Mouse (Mus musculus) forebrain, embryonic 14.5 days (tissue): ENCODE results near the gene Wwtr1. TPM values are rescaled to one million over a fixed set of nuclear protein-coding genes. Genes with fewer than 3 reads are reported as not detected.

Experiments used
- ATAC-seq: fragments of 200-750 bp; cut with Nextera tagmentation; 2 replicates; pipeline ENCODE4 v1.8.0; 2017; ENCODE audit warnings: mild to moderate bottlenecking, moderate library complexity
- DNase-seq: peaks from one replicate; pipeline ENCODE4 v3.0.0-alpha.2; 2015; ENCODE audit warnings: low spot score
- H3K27ac ChIP-seq: fragments of 300-500 bp; sonication (generic); 2 replicates; pipeline ENCODE4 v1.5.1; 2014; ENCODE audit warnings: low read depth, mild to moderate bottlenecking, control low read depth, low read length, moderate library complexity
- H3K27me3 ChIP-seq: fragments of 300-500 bp; sonication (generic); replicated peaks from 2 replicates; pipeline ENCODE4 v1.6.1; 2014; ENCODE audit warnings: low read length, control low read depth, mixed read lengths; ENCODE audit not compliant: control insufficient read depth, insufficient read depth
- H3K36me3 ChIP-seq: fragments of 300-500 bp; sonication (generic); 2 replicates; pipeline ENCODE4 v1.6.1; 2014; ENCODE audit warnings: low read length, control low read depth; ENCODE audit not compliant: control insufficient read depth, insufficient read depth
- H3K4me1 ChIP-seq: fragments of 300-500 bp; sonication (generic); 2 replicates; pipeline ENCODE4 v1.6.1; 2014; ENCODE audit warnings: antibody characterized with exemption, low read length, control low read depth; ENCODE audit not compliant: control insufficient read depth, insufficient read depth
- H3K4me2 ChIP-seq: fragments of 300-500 bp; sonication (generic); 2 replicates; pipeline ENCODE4 v1.6.1; 2014; ENCODE audit warnings: mild to moderate bottlenecking, control low read depth, low read length
- H3K4me3 ChIP-seq: fragments of 300-500 bp; sonication (generic); 2 replicates; pipeline ENCODE4 v1.5.1; 2014; ENCODE audit warnings: low read depth, low read length, control low read depth
- H3K9ac ChIP-seq: fragments of 300-500 bp; sonication (generic); 2 replicates; pipeline ENCODE4 v1.6.1; 2014; ENCODE audit warnings: mild to moderate bottlenecking, low read length, control low read depth, moderate library complexity
- H3K9me3 ChIP-seq: fragments of 300-500 bp; sonication (generic); replicated peaks from 2 replicates; pipeline ENCODE4 v1.6.1; 2016; ENCODE audit warnings: low read length, control low read depth, mixed read lengths; ENCODE audit not compliant: control insufficient read depth
- WGBS: fragments of 180-500 bp; shearing (Covaris S2); extraction: QIAGEN DNeasy Blood & Tissue Kit; methylation state at CpG from one replicate; pipeline ENCODE4 v1.1.7; 2014; 5-methylcytosine and 5-hydroxymethylcytosine counted together
- polyA plus RNA-seq: library from polyadenylated mRNA; unstranded; fragments of >200 nt; fragmentation: Nextera tagmentation; extraction: Ambion mirVana; gene quantifications from 2 replicates; pipeline ENCODE4 v1.2.1, GENCODE M21; 2014

Gene Wwtr1
- polyA plus RNA-seq, 1 experiment from 2014 or later: 12.8 TPM

- Histone ChIP-seq H3K9me3 (no peaks in the 10 kb centered on the region), H3K4me3 (no peak overlapping the region), H3K4me1 (no peaks in the 10 kb centered on the region), H3K4me2 (no peak overlapping the region), H3K36me3 (no peaks in the 10 kb centered on the region), H3K9ac (no peak overlapping the region), H3K27me3 (no peaks in the 10 kb centered on the region), H3K27ac (no peak overlapping the region)
- ATAC-seq (no peak), DNase-seq (no peak)
- 78% methylated on average over 8 of the region's 8 CpGs for WGBS
These were observed 88.1 kb downstream of the Wwtr1 start for GRCm38 (mm10) chr3:57487455-57488153.

- Histone ChIP-seq H3K27me3 (no peaks in the 10 kb centered on the region), H3K4me1 (no peaks in the 10 kb centered on the region), H3K9me3 (no peaks in the 10 kb centered on the region), H3K27ac (no peak overlapping the region), H3K36me3 (no peaks in the 10 kb centered on the region), H3K9ac (no peak overlapping the region), H3K4me2 (no peak overlapping the region), H3K4me3 (no peak overlapping the region)
- DNase-seq (no peak), ATAC-seq (no peak)
- WGBS: 88% methylated on average over 4 of the region's 4 CpGs
These were observed 89.6 kb downstream of the Wwtr1 start for GRCm38 (mm10) chr3:57486068-57486467.

GRCm38 (mm10) chr3:57481981-57482380 lies 93.7 kb downstream of the Wwtr1 start:
- Histone ChIP-seq H3K27me3 (no peaks in the 10 kb centered on the region), H3K27ac (no peak overlapping the region), H3K9ac (no peak overlapping the region), H3K4me2 (no peak overlapping the region), H3K4me1 (no peaks in the 10 kb centered on the region), H3K4me3 (no peak overlapping the region), H3K36me3 (no peaks in the 10 kb centered on the region), H3K9me3 (no peaks in the 10 kb centered on the region)
- ATAC-seq (no peak), DNase-seq (no peak)
- WGBS: 88% methylated on average over 5 of the region's 5 CpGs

- Histone ChIP-seq H3K27ac (no peak overlapping the region), H3K27me3 (no peaks in the 10 kb centered on the region), H3K4me2 (no peak overlapping the region), H3K9me3 (no peaks in the 10 kb centered on the region), H3K9ac (no peak overlapping the region), H3K4me3 (no peak overlapping the region), H3K36me3 (no peaks in the 10 kb centered on the region), H3K4me1 (no peaks in the 10 kb centered on the region)
- no peak for ATAC-seq
- DNase-seq: no peak
- WGBS: 86% methylated on average over 4 of the region's 4 CpGs
These were observed 95.1 kb downstream of the Wwtr1 start for GRCm38 (mm10) chr3:57480640-57481039.

DNA sequence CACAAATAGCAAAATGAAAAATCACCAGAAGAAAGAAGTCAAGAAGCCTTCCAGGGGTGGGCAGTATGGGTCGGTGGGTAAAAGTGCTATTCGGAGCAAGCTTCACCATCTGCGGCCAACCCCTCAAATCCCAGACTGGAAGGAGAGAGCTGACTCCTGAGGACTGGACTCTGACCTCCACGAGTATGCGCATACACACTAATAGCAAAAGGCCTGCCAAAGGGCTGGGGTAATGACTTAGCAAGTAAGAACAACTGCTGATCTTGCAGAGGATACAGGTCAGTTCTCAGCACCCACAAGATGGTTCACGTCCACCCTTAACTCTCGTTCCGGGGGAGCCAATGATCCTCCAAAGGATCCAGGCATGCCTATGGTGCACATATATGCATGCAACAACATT lies 101.3 kb downstream of the Wwtr1 start:
- Histone ChIP-seq H3K4me3 (no peak overlapping the region), H3K9me3 (no peaks in the 10 kb centered on the region), H3K4me1 (peaks cover 19% of the 10 kb centered on the region), H3K27me3 (no peaks in the 10 kb centered on the region), H3K9ac (no peak overlapping the region), H3K4me2 (no peak overlapping the region), H3K27ac (no peak overlapping the region), H3K36me3 (no peaks in the 10 kb centered on the region)
- DNase-seq: no peak
- WGBS: 94% methylated on average over 8 of the region's 8 CpGs
- no peak for ATAC-seq

- Histone ChIP-seq H3K4me2 (no peak overlapping the region), H3K36me3 (no peaks in the 10 kb centered on the region), H3K4me1 (peaks cover 19% of the 10 kb centered on the region), H3K4me3 (no peak overlapping the region), H3K27me3 (no peaks in the 10 kb centered on the region), H3K27ac (peak overlapping the region; percentile 58; the same call in 1 of the 2 replicates), H3K9me3 (no peaks in the 10 kb centered on the region), H3K9ac (no peak overlapping the region)
- ATAC-seq (peak; percentile 64), DNase-seq (peak; percentile 78)
- 19% methylated on average over 4 of the region's 4 CpGs for WGBS
These were observed 103.3 kb downstream of the Wwtr1 start for GRCm38 (mm10) chr3:57472407-57472806.

DNA sequence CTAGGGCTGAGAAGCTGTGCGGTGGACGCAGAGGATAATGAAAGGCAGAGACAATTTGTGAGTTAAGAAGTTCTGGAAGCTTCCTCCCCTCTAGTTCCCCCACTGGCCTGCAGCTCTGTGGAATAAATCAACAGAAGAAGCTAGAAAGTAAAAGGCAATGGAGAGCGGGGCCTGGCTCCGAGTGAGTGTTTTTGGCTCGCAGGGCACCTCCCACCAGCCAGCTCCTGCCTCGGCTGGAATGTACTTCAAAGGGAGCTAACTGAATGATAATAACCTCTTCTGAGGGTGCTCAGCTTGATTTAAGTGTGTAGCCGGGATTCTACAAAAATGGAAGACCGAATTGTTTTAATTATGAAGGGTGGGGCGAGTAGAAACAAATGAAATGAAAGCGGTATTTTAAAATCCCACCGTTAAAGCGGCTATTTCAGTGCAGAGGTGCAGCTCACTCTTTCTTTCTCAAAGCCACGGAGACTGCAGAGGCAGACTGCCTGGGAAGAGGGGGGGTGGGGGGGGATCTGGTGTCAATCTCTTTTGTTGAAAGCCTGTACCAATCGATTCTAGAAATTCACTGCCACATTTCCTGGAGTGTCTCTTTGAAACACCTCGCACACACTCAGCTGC lies 104.6 kb downstream of the Wwtr1 start:
- peaks cover 19% of the 10 kb centered on the region for H3K4me1 ChIP-seq
- H3K36me3 ChIP-seq: no peaks in the 10 kb centered on the region
- H3K4me2 ChIP-seq: peak overlapping the region; percentile 51
- H3K9ac ChIP-seq: peak overlapping the region; percentile 48; the same call in 1 of the 2 replicates
- no peaks in the 10 kb centered on the region for H3K9me3 ChIP-seq
- peak; percentile 71 for DNase-seq
- peak; percentile 76 for ATAC-seq
- H3K27me3 ChIP-seq: no peaks in the 10 kb centered on the region
- under 1% methylated on average over 15 of the region's 15 CpGs for WGBS
- peak overlapping the region; percentile 13; the same call in 1 of the 2 replicates for H3K4me3 ChIP-seq
- peak overlapping the region; percentile 70 for H3K27ac ChIP-seq

- WGBS: 6% methylated on average over 5 of the region's 5 CpGs
- Histone ChIP-seq H3K27ac (peak overlapping the region; percentile 70), H3K27me3 (no peaks in the 10 kb centered on the region), H3K9me3 (no peaks in the 10 kb centered on the region), H3K4me2 (peak overlapping the region; percentile 51; the same call in 1 of the 2 replicates), H3K4me1 (peaks cover 19% of the 10 kb centered on the region), H3K4me3 (no peak overlapping the region), H3K9ac (peak overlapping the region; percentile 48; the same call in 1 of the 2 replicates), H3K36me3 (no peaks in the 10 kb centered on the region)
- peak; percentile 71 for DNase-seq
- peak; percentile 44 for ATAC-seq
These were observed 105.4 kb downstream of the Wwtr1 start for GRCm38 (mm10) chr3:57470326-57470725.

DNA sequence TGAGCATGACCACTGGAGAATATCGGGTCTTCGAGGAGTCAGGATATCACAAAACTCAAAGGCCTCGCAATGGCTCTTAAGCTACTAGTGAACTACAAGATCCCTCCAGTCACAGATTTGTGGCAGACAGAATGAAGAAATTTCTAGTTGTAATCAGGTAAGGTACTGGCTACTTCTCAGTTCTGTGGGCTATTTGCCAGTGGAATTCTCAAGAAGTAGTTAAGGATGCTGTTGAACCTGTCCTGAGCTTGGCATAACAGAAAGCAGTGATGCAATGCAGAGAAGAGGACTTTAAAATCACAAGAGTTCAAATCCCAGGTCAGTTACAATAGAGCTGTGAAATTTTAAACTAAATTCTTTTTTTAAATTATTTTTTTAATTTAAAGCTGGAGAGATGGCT lies 106.4 kb downstream of the Wwtr1 start:
- H3K4me2 ChIP-seq: no peak overlapping the region
- DNase-seq (no peak), ATAC-seq (no peak)
- H3K36me3 ChIP-seq: no peaks in the 10 kb centered on the region
- H3K27me3 ChIP-seq: no peaks in the 10 kb centered on the region
- no peaks in the 10 kb centered on the region for H3K9me3 ChIP-seq
- peaks cover 19% of the 10 kb centered on the region for H3K4me1 ChIP-seq
- H3K27ac ChIP-seq: no peak overlapping the region
- no peak overlapping the region for H3K9ac ChIP-seq
- WGBS: 98% methylated on average over 3 of the region's 3 CpGs
- H3K4me3 ChIP-seq: no peak overlapping the region
